Mouse (Mus musculus): ENCODE results near the gene Perp. TPM values are rescaled to one million over a fixed set of nuclear protein-coding genes. Genes with fewer than 3 reads are reported as not detected.

Perp gene
- polyA plus RNA-seq, 1 experiment from 2014 or later: 130 TPM

DNA sequence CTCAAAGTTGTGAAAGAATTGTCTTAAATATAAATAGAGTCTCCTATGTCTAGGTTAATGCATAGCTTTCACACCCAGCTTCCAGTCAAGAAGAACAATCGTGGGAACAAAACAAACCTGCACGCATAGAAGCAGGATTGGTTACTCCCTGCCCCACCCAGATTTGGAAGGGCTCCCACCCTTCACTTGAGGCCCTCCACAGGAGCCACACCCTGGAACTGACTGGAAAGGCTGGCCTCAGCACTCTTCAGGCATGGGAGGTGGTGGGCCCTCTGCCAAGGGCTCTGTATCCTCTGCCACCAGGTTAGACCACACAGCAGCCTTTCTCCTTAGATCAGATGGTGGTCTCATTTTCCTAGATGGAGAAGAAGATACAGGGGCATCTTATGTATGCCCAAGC is 26.2 kb downstream of the Perp start:
- Histone ChIP-seq H3K4me1 (peaks cover under 1% of the 10 kb centered on the region; the same call in 1 of the 2 replicates), H3K27ac (no peak overlapping the region), H3K4me3 (no peak overlapping the region), H3K36me3 (no peaks in the 10 kb centered on the region), H3K4me2 (replicated peaks) (no peak overlapping the region), H3K9ac (no peak overlapping the region), H3K9me3 (no peaks in the 10 kb centered on the region), H3K27me3 (no peaks in the 10 kb centered on the region)
- 80% methylated on average over 2 of the region's 2 CpGs for WGBS
- ATAC-seq (ENCODE audit: low FRiP score, low read depth): no peak

DNA sequence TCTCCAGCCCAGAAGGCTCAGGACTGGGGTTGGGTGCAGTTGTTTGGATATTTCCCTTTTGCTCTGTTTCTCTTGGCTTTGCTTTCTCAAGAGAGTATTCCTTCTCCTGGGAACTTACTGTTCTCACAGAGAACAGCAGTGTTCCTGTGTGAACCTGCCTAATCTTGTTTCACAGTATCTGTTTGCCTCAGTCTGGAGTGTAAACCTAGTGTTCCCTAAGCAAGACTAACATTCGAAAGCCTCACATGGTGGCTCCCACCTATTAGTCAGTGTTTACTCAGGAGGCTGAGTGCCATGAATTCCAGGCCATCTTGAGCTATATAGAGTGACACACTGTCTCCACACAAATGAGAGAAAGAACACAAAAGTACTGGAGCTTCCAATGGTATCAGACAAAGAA is 31.4 kb downstream of the Perp start:
- Histone ChIP-seq H3K4me3 (no peak overlapping the region), H3K27me3 (no peaks in the 10 kb centered on the region), H3K9ac (no peak overlapping the region), H3K4me2 (replicated peaks) (0 out of 2 replicates have a peak overlapping the region, but pooled peaks have one; percentile 21), H3K27ac (no peak overlapping the region; the same call in 1 of the 2 replicates), H3K4me1 (peaks cover 8% of the 10 kb centered on the region), H3K36me3 (no peaks in the 10 kb centered on the region), H3K9me3 (no peaks in the 10 kb centered on the region)
- ATAC-seq (ENCODE audit: low FRiP score, low read depth): no peak; the same call in 1 of the 2 replicates
- WGBS: 35% methylated on average over 1 of the region's 1 CpGs

DNA sequence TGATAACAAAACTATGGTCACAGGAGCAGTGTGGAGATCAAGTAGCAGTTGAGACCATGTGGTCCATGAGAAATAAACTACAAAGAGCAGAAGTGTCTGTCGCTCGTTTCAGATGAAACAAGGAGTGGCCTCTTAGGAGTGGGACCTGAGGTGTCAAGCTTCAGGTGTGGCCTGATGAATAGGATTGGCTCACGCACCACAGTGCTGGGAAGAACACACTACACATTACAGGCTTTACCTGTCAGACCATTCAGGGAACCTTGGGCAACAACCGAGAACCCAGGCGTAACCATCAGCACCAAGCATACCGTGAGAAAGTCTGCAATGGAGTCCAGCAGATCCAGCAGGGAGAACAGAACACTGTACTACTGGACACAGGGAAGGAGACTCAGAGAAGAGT is 33.3 kb downstream of the Perp start:
- H3K27ac ChIP-seq: no peak overlapping the region
- no peak overlapping the region for H3K9ac ChIP-seq
- H3K36me3 ChIP-seq: no peaks in the 10 kb centered on the region
- H3K9me3 ChIP-seq: no peaks in the 10 kb centered on the region
- 77% methylated on average over 6 of the region's 6 CpGs for WGBS
- no peak overlapping the region for H3K4me3 ChIP-seq
- H3K4me1 ChIP-seq: peaks cover 8% of the 10 kb centered on the region
- no peak overlapping the region for H3K4me2 ChIP-seq (replicated peaks)
- no peak for ATAC-seq (ENCODE audit: low FRiP score, low read depth)
- H3K27me3 ChIP-seq: no peaks in the 10 kb centered on the region

DNA sequence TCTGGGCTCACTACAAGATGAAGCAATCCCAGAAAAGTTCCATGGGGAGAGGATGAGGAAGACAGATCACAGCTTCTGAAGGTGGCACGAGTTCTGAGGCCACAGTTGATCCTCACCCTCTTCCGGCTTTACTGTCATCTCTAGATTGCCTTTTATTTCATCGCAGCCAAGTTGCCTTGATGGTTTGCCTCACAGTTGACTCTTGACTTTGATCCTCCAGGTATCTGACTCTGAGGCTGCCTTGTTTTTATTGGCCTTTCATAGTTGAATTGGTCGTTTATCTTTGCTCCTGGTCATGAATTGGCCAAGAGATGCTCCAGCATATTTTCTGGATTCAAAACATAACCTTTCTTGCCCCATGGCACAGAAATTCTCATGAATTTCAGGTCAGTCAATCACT is 34.3 kb downstream of the Perp start:
- H3K9ac ChIP-seq: no peak overlapping the region
- H3K27me3 ChIP-seq: no peaks in the 10 kb centered on the region
- no peaks in the 10 kb centered on the region for H3K36me3 ChIP-seq
- no peak overlapping the region for H3K27ac ChIP-seq
- H3K9me3 ChIP-seq: no peaks in the 10 kb centered on the region
- WGBS: 78% methylated on average over 4 of the region's 4 CpGs
- H3K4me3 ChIP-seq: no peak overlapping the region
- ATAC-seq (ENCODE audit: low FRiP score, low read depth): no peak
- H3K4me1 ChIP-seq: peaks cover 8% of the 10 kb centered on the region
- H3K4me2 ChIP-seq (replicated peaks): no peak overlapping the region

DNA sequence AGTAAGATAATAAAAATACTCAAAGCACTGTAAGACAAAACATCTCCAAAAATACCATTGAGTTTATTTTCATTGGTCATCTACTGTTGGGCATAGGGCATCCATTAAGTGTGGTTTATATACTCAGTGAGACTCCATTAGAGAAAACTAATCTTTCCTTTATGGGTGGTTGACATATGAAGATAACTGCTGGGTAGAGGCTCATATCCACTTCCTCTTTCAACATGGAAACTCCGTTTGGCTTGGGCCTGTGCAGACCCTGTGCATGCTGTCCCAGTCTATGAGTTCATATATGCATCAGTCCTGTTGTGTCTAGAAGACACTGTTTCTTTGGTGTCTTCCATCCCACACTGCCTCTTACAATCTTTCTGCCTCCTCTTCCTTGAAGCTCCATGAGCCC is 34.9 kb downstream of the Perp start:
- no peaks in the 10 kb centered on the region for H3K27me3 ChIP-seq
- H3K9ac ChIP-seq: no peak overlapping the region
- no peak overlapping the region for H3K4me3 ChIP-seq
- peaks cover 14% of the 10 kb centered on the region for H3K4me1 ChIP-seq
- H3K36me3 ChIP-seq: no peaks in the 10 kb centered on the region
- no peak for ATAC-seq (ENCODE audit: low FRiP score, low read depth)
- no peak overlapping the region for H3K27ac ChIP-seq
- H3K4me2 ChIP-seq (replicated peaks): no peak overlapping the region
- WGBS: 89% methylated on average over 1 of the region's 1 CpGs
- no peaks in the 10 kb centered on the region for H3K9me3 ChIP-seq

DNA sequence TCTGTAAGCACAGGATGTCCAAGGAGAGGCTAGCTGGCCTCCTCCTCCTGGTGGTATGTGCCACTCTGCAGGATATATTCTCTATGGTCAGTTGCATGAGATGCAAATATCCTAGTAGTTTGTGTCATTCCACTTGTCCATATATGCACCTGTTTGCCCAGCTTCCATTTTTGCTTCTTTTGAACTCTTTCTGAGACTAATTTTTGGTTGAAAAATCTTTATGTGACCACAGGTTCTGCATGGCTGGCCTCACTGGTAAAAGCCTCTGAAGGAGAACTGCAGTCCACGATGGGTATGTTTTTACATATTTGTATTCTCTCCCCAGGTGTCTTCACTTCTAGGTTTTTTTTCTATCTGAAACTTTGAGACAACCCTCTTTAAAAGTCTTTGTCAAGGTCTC is 37.4 kb downstream of the Perp start:
- Histone ChIP-seq H3K9ac (no peak overlapping the region), H3K27me3 (no peaks in the 10 kb centered on the region), H3K9me3 (no peaks in the 10 kb centered on the region), H3K4me3 (no peak overlapping the region), H3K4me1 (peaks cover 15% of the 10 kb centered on the region), H3K36me3 (no peaks in the 10 kb centered on the region), H3K27ac (no peak overlapping the region), H3K4me2 (replicated peaks) (no peak overlapping the region)
- WGBS: 90% methylated on average over 1 of the region's 1 CpGs
- no peak for ATAC-seq (ENCODE audit: low FRiP score, low read depth)

DNA sequence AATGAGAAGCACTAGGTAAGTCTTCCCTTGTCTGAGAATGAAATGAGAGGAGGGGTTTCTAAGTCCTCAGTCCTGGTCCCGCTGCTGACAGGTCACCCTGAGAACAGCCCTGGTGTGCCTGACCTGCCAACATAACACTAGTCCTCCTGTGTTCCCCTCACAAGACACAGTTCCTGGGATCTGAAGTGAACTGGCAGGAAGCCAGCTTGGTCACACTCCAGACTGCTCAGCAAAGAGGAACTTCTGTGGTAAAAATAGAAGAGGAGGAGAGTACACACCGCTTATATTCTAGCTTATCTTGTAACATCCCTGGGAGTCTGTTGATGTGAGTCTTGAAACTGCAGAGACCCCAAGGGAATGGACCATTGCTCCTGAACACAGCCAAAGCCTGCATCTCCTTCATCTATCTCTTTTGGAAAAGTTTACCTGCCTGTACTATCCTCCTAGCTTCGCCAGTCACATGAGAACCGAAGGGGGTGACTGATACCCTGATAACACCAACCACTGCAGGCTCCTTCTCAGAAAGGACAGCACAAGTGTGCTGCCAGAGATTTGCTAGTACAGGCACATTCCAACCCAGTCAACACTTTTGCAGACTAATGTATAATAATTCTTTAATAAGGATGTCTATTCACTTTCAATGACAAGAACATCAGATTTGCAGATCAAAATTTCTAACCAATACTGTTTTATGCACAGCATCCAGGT is 42.3 kb downstream of the Perp start:
- WGBS: 80% methylated on average over 4 of the region's 4 CpGs
- Histone ChIP-seq H3K27ac (no peak overlapping the region), H3K9ac (no peak overlapping the region), H3K9me3 (no peaks in the 10 kb centered on the region), H3K4me3 (no peak overlapping the region), H3K27me3 (no peaks in the 10 kb centered on the region), H3K36me3 (no peaks in the 10 kb centered on the region), H3K4me1 (peaks cover 16% of the 10 kb centered on the region), H3K4me2 (replicated peaks) (no peak overlapping the region)
- no peak for ATAC-seq (ENCODE audit: low FRiP score, low read depth)

DNA sequence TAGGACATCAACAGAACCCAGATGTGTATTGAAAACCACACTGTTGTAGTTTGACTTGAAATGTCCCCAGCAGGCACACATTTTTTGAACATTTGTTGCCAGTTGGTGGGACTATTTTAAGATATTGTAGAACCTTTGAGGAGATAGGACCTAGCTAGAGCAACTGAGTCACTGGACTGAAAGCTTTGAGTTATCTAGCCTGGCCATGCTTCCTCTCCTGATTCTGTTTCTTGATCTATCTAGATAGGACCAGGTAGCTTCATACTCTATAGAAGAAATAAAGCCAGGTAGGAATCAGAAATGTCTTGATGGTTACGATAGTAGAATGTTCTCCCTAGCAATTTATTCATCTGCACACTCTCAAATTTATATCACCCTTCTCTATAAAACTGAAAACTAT is 43.9 kb downstream of the Perp start:
- Histone ChIP-seq H3K9ac (no peak overlapping the region), H3K4me2 (replicated peaks) (no peak overlapping the region)
- 91% methylated on average over 1 of the region's 1 CpGs for WGBS

DNA sequence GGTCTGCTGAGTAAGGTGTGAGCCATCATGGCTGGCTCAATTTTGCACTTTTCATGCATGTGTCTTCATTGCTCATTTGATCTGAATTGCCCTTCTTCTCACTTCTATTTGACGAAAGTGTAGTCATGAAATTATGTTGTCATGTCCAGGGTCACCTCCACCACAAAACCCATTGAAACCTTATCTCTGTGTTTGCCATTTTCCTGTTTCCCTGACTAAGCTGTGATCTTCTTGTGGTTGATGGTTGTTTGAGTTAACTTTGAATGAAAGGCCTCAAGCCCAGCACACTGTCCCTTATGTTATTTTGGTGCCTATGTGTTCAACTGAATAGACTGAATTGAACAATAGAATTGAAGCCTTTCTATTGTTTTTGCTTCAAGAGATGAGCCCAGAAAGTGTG is 44.4 kb downstream of the Perp start:
- Histone ChIP-seq H3K4me1 (peaks cover 15% of the 10 kb centered on the region), H3K27ac (no peak overlapping the region), H3K36me3 (no peaks in the 10 kb centered on the region), H3K9me3 (no peaks in the 10 kb centered on the region), H3K9ac (no peak overlapping the region), H3K4me3 (no peak overlapping the region), H3K4me2 (replicated peaks) (no peak overlapping the region), H3K27me3 (no peaks in the 10 kb centered on the region)
- 92% methylated on average over 1 of the region's 1 CpGs for WGBS
- ATAC-seq (ENCODE audit: low FRiP score, low read depth): no peak

More for the DNA sequence above, 43.9 kb downstream of the Perp start:
- H3K27me3 ChIP-seq: no peaks in the 10 kb centered on the region
- no peak for ATAC-seq (ENCODE audit: low FRiP score, low read depth)
- H3K4me3 ChIP-seq: no peak overlapping the region
- H3K9me3 ChIP-seq: no peaks in the 10 kb centered on the region
- H3K4me1 ChIP-seq: peaks cover 16% of the 10 kb centered on the region
- H3K36me3 ChIP-seq: no peaks in the 10 kb centered on the region
- no peak overlapping the region for H3K27ac ChIP-seq

DNA sequence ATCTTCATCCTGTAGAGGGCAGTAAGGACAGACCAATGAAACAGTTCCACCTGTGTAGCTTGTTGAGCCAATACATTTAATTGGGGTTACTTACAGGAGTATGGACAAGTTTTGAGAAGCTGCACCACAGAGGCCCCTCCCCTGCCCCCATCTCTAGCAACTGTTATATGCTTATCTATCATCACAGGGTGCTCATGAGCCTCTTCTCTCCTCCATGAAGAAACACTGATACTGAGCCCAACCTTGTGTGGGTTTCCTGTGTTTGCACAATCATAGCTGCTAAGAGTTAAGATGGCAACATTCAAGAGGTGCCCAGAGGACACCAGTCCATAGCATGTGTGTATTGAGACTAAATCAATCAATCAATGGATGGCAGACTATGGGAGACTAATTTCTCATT is 46.3 kb downstream of the Perp start:
- no peaks in the 10 kb centered on the region for H3K9me3 ChIP-seq
- H3K9ac ChIP-seq: no peak overlapping the region
- no peak overlapping the region for H3K4me3 ChIP-seq
- no peak overlapping the region for H3K4me2 ChIP-seq (replicated peaks)
- H3K27me3 ChIP-seq: no peaks in the 10 kb centered on the region
- no peak overlapping the region for H3K27ac ChIP-seq
- H3K36me3 ChIP-seq: no peaks in the 10 kb centered on the region
- no peak for ATAC-seq (ENCODE audit: low FRiP score, low read depth)
- H3K4me1 ChIP-seq: peaks cover 8% of the 10 kb centered on the region

DNA sequence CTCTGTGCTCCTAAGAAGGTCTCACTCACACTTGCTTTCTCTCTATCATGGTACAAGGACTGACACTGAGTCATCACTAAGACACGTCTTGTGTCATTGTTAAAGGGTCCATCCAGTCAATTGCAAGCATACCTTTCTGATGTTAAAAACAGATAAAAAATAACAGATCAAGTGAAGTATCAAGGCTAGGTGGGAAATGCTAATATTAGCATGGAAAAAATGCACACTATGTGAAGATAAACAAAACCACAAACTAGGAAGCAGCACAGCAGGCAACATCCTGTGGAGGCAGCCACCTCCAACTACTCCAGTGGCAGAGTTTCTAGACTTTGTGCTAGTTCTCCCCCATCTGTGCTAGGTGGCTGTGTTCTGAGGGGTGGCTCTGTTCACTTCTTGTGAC is 47.3 kb downstream of the Perp start:
- Histone ChIP-seq H3K27ac (no peak overlapping the region), H3K9me3 (no peaks in the 10 kb centered on the region), H3K27me3 (no peaks in the 10 kb centered on the region), H3K36me3 (no peaks in the 10 kb centered on the region), H3K4me3 (no peak overlapping the region), H3K9ac (no peak overlapping the region), H3K4me2 (replicated peaks) (no peak overlapping the region), H3K4me1 (peaks cover 2% of the 10 kb centered on the region)
- WGBS: 74% methylated on average over 1 of the region's 1 CpGs
- no peak for ATAC-seq (ENCODE audit: low FRiP score, low read depth)

DNA sequence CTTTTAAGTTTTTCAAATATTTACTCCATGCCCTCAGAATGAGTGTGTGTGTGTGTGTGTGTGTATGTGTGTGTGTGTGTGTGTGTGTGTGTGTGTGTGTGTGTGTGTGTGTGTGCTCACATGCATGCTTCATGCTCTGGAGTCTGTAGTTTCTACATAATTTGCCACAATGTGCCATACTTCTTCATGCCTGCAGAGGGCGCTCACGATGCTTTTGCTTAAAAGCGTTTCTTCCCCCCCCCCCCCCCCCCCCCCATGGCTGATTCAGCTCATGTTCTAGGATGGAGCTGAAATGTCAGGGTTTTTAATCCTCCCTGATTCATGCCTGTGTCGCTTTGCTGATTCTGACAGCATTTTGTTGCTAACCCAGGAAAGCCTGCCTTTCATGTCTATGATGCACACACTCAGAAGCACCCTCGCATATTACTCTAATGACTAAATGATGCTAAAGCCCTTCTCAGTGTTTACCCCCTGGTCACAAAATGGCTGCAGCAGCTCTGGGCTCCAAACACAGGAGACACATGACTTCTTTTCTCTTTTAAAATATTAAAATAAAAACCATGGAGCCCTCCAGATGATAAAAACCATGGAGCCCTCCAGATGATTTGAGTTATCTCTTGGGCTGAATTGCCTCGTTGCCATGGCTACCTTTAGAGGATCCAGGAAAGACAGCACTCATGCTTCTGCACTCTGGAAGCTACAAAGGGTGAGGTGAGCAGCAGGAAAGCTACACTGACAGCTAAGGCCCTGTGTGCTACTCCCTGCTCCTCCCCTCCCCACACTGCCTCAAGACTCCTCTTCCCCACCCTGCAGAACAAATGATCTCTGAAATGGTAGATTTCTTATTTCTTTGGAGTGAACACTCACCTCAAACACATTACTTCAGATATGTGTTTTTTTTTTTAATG is 49.7 kb downstream of the Perp start:
- Histone ChIP-seq H3K4me1 (no peaks in the 10 kb centered on the region), H3K4me2 (replicated peaks) (no peak overlapping the region), H3K9me3 (no peaks in the 10 kb centered on the region), H3K27ac (no peak overlapping the region), H3K27me3 (no peaks in the 10 kb centered on the region), H3K9ac (no peak overlapping the region), H3K4me3 (no peak overlapping the region), H3K36me3 (no peaks in the 10 kb centered on the region)
- ATAC-seq (ENCODE audit: low FRiP score, low read depth): no peak
- WGBS: 48% methylated on average over 5 of the region's 6 CpGs
